Mouse (Mus musculus): ENCODE results near the gene Tcta.
"Not testable (repeated sequence)": the region's sequence is repeated elsewhere in the genome, so short reads cannot be mapped to it uniquely, and the experiment has no call there.

Gene Tcta

DNA sequence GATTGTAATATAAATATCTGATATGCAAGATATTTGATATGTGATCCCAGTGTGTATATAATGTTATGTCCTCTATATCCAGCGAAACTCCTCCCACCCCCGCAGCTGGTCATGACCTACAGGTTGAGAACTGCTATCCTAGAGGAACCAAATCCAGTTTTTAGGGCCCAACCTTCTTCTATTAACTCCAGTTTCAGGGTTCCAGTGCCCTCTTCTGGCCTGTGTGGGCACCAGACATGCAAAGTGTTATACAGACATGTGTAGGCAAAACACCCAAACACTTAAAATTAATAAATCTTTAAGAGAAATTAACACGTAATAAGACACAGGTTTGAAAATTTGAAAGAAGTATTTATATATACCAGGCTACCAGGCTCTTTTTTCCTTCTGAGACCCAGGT is 11.6 kb upstream of the Tcta start:
- in situ Hi-C loops (cut with MboI, MseI) = no loop called here

DNA sequence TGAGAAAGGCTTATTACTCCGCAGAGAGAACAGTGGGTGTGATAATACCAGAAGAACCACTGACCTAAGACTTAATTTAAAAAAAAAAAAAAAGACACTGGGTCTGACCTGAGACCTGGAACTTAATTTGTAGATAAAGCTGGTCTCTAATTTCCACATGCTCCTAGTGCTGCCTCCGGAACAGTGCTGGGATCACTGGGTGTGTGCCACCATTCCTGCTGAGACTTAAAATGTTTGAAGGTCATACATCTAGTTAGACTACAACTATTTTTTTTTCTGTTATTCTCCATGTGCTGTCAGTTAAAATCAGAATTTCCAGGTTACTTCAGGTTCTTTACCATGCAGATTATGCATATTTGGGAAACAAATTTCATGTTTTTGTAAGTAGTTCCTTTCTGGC is 2.2 kb upstream of the Tcta start:
- in situ Hi-C loops (cut with MboI, MseI) = no loop called here

DNA sequence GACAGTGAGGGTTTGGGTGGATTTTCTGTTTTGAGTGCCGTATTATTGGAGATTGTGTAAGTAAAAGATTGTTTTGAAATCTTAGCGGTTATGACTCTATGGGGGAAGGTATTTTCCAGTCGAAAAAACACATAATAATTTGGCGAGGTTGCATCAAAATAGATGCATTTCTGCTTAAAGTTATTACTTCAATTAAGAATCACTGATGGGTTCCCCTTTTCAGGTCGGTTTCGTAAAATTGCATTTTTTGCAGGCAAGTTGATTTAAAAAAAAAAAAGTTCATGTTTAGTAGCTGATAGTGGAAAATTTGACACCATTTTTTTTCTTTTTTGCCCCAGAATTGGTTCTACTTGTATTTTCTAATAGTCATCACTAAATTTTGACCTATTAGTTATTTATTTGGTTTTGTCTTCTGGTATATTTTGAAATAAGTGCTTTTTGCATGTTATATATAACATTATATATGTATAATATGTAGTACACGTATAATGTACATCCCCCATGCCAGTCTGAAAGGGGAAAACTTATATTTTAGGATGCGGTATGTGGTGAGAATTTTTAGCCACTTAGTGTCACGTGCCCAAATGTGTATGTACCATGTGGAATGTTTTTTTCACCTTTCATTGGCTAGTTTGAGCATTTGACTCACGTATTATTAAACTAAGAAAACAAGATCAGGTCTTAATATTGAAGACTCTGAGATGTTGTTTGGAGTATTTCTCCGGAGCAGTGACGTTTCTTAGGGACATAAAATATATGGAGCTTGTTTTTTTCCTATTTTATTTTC is 1.3 kb upstream of the Tcta start:
- in situ Hi-C loops (cut with MboI, MseI) = no loop called here

DNA sequence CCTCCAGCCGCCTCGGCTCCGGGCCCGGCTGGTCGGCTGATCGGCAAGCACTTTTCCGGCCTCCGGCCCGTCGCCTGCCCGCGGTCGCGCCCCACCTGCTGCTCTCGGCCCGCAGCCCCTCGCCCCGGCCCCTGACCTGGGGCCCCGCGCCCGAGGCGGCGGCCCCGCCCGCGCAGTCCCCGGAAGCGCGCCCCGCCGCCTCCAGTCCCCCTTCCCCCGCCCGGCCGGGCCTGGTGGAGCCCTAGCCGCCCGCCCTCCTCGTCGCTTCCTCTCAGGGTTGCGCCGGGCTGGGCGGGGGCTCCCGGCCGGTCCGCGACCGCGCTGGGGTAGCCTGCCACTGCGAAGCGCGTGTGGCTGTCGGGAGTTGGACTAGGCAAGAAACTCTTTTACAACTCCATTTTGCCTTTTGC is 616 bp upstream of the Tcta start:
- in situ Hi-C loops (cut with MboI, MseI) = no loop called here

DNA sequence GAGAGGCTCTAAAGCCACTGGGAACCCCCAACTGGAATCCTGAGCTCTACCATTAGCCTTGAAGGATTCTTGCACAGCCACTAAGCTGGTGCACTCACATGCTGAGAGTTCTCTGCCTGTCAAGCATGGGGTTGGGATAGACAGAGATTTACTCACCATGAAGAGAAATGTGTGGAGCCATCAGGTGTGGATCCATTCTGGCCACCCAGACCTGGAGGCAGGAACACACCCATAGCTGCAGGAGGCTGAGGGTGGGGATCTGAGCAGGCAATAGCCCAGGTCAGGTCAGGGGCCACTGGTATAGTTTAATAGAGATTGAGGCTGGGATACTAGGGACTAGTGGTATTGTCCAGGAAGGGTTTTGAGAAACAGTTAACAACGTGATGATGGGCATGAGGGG is 790 bp downstream of the Tcta start:
- in situ Hi-C loops (cut with MboI, MseI) = no loop called here

DNA sequence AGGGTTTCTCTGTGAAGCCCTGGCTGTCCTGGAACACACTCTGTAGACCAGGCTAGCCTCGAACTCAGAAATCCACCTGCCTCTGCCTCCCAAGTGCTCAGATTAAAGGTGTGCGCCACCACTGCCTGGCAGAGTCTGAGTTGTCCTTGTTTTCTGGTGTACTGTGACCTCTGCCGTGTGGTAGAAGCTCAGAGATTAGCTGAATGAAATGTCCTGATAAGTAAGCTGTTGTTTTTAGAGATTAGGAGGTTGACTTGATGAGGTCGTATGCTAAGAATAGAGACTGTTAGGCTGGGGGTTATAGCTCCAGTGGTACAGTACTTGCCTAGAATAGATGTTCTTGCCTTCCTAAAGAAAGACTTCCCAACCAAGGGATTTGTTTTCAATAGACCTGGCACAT is 1.2 kb downstream of the Tcta start:
- in situ Hi-C loops (cut with MboI, MseI) = no loop called here

DNA sequence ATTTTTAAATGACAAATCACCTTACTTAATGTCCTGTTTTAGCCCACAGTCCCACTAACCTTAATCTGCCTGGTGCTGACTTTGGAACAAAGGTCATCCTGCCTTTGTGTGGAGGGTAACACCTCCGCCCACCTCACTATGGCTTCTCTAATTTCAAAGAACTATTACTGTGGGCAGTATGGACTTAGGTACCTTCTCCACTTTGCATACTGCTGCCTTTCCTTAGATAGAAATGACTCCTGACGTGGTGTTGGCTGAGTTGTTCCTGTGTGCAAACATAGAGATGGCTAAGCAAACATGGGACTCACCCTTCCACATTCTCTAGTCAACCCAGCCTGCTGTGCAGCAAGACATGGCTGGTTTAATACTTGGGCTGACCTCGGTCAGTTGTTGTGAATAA is 4.1 kb downstream of the Tcta start:
- in situ Hi-C loops (cut with MboI, MseI) = no loop called here

DNA sequence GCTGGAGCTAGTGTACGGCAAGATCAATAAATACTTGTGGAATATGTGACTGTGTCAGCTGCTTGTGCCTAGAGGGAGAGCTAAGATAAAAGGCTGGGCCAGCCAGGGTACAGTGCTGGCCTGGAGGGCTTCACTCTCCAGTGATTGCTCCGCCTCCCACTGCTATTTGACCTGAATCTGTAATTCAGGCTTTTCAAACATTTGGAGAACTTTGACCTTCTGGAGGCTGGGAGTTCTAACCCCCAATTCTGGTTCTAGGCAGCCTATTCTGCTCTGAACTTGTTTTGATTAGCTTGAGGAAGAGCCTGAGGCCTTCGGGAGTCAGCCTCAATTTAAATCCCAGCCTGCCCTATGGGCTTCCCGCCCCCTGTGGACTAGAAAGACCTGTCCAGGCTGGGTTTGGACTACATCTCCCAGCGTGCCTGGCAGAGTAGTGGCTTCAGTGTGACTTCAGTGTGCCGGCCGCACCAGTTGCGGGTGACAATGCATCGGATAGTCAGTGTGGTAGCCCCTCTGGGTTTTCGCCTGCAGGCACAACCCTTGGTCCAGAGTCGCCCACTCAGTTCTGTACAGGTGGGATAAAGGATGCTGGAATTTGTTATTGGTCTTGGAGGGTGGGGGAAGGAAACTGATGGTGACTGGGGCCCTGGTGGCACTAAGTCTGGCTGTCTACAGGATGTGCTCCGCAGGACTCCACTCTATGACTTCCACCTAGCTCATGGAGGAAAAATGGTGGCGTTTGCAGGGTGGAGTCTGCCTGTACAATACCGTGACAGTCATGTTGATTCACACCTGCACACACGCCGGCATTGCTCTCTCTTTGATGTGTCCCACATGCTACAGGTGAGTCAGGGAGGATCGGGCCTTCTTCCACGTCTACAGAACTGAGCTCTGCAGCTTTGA is 9.3 kb downstream of the Tcta start, which contains the start of gene Amt:
Gene Amt, plus strand, starts transcription at position 401 of the 903 bp plus-strand sequence.
- in situ Hi-C loops (cut with MboI, MseI) = no loop called here

DNA sequence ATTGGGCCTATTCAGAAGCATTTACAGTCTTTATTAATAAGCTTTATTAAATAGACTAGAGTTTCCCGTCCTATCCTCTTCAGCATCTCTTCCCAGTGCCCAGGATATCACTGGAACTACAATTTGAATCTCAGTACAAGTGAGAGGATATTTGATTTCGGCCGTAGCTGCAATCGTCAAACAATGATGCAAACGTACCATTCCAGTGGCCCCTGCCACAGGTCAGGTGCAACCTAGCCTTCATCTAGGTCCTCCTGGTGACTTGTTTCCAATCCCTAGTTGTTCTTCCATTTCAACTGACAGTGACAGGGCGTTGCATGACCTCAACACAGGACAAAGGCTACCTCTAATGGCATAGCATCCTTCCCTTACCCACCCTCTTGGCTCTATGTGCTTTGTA is 15.2 kb downstream of the Tcta start:
- in situ Hi-C loops (cut with MboI, MseI) = no loop called here

DNA sequence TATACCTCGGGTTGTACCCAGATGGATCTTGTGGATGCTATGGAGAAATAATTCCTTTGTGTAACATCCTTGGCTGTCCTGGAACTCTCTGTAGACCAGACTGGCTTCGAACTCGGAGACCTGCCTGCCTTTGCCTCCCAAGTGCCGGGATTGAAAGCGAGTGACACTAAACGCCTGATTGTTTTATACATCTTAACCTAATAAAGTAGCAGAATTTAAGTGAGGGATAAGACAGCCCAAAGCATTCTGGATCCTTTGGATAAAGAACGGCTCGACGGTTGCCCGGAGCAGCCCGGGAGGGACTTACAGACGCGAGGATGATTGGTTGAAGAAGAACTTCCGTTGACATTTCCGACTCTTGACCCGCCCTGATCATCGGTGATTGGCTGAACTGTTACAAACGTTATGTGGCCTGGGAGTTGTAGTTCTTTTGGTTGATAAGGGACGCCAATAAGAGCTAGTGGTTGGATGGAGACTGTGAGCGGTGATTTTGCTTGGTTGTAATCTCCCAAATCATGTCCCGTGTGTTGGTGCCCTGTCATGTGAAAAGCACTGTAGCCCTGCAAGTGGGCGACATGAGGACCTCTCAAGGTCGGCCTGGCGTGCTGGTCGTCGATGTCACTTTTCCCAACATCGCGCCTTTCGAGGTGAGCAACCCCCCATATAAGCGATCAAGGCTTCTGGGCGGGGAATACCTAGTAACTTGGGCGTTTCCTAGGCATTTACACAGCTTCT is 15.8 kb downstream of the Tcta start, which contains the start of gene Nicn1:
Gene Nicn1, plus strand, starts transcription at position 414 of the 735 bp plus-strand sequence.
- in situ Hi-C loops (cut with MboI, MseI) = no loop called here

DNA sequence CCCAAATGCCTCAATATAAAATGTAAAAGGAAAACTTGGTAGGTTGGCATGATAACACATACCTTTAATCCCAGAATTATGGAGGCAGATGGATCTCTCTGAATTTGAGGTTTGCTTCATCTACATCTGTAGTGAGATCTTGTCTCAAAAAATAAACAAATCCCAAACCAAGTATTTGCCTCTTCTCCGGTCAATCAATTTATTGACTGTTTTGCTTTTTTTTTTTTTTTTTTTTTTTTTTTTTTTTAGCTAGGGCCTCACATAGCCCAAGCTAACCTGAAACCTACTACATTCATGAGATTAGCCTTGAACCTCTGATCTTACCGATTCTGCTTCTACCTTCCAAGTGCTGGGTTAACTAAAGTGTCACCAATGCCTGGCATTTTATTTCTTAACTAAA is 16.6 kb downstream of the Tcta start:
- in situ Hi-C loops (cut with MboI, MseI) = no loop called here

DNA sequence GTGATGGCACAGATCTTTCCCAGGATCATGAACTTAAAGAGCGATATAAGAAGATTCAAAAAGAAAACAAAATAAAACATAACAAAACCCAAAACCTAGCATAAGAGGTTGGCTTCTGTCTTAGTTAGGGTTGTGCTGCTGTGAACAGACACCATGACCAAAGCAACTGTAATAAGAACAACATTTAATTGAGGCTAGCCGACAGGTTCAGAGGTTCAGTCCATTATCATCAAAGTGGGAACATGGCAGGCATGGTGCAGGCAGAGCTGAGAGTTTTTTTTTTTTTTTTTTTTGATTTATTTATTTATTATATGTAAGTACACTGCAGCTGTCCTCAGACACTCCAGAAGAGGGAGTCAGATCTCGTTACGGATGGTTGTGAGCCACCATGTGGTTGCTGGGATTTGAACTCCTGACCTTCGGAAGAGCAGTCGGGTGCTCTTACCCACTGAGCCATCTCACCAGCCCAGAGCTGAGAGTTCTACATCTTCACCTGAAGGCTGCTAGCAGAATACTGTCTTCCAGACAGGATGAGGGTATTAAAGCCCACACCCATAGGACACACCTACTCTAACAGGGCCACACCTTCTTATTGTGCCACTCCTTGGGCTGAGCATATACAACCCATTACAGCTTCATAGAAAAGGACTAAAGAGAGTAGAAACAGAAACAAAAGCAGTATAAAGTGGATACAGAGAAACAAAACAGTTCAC is 18.3 kb downstream of the Tcta start:
- in situ Hi-C loops (cut with MboI, MseI) = not testable (repeated sequence)

DNA sequence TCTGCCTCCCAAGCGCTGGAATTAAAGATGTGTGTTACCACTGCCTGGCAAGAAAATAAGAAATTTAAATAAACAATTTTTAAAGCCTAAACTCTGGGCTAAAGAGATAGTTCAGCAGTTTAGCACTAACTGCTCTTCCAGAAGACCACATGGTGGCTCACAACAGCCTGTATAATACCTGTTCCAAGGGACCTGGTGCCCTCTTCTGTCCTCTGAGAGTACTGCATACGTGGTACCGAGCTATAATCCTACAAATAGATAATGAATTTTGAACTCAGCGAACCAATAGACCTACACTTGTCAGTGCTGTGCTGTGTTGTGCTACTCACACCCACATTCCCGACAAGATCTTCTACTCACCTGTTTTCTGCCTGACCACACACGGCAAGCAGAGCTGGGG is 21.6 kb downstream of the Tcta start:
- in situ Hi-C loops (cut with MboI, MseI) = no loop called here

DNA sequence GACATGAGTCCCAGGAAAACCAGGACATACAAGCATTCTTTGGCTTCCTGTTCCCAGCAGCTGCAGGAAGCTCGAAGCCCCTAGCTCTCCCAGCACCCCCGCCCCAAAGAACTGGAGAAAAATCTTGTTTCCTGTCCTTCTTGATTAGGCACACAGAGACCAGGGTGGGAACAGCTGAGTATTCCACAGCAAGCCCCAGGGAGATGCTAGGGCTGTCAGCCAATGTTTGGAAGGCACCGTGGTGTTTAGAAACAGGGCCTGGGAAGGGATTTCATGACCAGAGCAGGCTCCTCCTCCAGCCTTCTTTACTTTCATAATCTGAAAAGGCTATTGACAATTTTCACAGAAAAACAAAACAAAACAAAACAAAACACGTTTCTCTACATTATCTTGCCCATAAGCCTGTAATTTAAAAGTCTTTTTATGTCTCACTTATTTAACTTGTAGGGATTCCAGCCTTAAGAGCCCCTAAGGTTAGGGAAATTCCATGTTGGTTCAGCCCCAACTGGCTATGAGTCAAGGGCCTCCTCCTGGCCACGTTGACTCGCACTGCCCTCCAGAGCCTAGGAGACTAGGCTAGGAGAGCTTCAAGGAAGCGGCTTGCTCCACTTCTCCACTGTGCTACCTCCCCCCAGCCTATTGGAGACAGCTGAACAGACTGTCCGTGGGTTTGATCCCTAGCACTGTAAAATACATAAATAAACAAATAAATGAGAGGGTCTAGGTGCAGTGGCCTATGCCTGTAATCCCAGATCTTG is 25.7 kb downstream of the Tcta start:
- in situ Hi-C loops (cut with MboI, MseI) = no loop called here

DNA sequence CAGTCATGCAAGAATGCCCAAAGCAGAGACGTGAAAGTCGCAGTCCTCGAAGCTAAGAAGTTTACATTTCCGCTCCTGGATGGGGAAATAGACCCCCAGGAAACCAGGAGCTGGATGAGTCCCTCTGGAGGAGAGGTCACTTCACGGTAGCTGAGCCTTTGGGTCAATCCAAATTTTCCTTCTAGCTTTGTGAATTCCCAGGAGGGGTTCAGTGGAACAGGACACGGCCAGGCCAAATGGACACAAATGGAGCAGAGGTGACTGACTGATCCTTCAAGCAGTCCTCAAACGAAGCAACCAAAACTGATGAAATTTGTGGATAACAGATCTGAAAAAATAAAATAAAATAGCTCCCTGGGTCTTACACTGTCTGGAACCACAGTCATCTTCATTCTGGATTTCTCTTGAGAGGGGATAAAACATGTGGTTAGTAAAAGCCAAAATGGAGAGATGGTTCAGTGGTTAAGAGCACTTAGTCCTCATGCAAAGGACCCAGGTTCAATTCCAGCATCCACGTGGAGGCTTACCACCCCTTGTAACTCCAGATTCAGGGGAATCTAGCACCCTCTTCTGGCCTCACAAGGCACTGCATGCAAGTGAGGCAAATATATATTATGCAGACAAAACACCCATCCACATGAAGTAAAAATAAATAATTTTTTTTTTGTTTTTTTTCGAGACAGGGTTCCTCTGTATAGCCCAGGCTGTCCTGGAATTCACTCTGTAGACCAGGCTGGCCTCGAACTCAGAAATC is 27.1 kb downstream of the Tcta start:
- in situ Hi-C loops (cut with MboI, MseI) = no loop called here

DNA sequence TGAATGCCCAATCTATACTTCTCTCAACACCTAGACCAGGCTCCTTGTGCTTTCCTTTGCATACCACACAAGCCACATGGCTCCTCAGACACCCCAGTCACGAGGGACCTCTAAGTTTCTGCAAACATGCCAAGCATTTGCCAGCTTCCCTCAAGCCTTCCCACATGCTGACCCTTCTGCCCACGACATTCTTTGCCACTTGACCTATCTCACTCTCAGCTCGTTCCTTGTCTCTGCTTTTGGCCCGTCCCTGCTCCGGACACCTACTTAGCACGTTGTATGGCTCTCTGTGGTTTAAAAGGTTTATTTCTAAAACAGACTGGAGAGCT is 30.7 kb downstream of the Tcta start:
- in situ Hi-C loops (cut with MboI, MseI) = no loop called here

DNA sequence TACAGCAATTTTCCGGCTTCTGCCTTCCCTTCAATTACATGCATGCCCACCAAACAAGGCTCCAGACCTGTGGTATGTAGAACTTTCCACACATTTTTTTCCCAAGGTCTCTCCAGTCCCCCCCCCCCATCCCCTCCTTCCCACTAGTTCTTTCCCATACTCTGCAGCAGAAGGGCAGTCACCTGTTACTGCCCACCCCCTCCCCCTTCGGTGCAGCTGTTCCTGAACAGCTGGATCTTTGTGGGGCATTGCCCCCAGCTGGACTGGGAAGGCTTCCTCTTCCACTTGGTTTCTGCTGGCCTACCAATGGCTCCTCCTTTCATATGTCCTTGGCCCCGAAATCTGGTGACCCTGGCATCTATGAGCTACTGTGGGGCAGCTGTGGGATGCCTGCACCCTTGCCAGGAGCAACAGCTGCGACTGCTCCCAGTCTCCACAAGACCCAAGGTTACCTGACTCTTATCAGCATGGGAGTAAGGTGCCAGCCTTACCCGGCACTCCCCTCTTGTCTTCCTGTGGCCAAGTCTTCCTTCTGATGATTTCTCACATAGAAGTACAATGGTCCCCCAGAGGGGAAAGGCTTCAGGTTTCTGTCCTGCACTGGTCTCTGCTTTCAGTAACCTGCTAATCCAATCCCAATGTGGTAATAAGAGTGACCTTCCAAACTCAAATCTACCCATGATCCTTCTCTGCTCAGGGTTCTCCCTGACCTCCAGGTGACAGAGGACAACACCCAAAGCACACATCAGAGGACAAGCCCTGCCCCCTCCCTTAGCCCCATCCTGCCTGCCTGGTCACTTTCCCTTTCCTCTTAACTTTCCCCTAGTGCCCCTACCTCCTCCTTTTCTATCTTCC is 31.3 kb downstream of the Tcta start:
- in situ Hi-C loops (cut with MboI, MseI) = loop anchor here in 1 of 2 experiments (5.0 kb wide), 1 partner anchor 67 kb away; no protein-coding TSS in a partner anchor

DNA sequence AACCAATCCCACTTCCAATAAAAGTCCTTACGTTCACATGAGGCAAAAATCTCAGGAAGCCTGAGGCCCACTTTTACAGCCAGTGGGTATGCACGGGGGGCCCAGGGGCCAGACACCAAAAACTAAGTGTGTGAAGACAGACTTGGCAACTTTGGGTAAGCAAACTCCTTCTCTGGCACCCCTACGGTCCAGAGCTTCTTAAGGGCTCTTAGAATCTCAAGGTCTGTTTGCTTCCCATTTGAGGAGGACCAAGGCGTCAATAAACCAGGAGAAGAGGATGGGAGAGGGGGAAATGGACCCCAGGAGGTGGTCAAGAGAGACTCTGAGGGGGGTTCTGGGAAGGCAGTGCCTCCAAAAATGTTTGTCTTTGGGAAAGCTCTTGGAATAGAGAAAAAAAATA is 32.5 kb downstream of the Tcta start:
- in situ Hi-C loops (cut with MboI, MseI) = loop anchor here in 1 of 2 experiments (5.0 kb wide), 1 partner anchor 66 kb away; no protein-coding TSS in a partner anchor

DNA sequence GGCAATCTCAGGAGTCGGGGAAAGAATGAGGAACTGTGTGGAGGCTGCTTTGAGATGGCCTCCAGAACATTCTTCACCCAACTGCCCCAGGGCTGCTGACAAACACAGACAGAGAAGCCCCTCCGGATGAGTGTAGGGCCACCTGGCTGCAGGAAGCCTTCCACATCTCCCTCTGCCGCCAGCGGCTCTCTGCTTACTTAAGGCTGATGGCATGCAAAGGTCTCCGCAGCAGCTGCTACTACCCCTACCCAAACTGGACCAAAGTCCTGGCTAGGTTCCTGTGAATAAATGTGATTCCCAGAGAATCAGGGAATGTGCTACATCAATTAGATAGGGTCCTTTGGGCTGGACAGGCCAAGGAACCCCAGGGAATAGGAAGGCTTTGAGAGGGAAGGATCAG is 33.3 kb downstream of the Tcta start:
- in situ Hi-C loops (cut with MboI, MseI) = loop anchor here in 1 of 2 experiments (5.0 kb wide), 1 partner anchor 65 kb away; no protein-coding TSS in a partner anchor

Data from T-helper 17 cell (primary cell).